Mouse (Mus musculus): ENCODE data around the gene Trem1.

The Trem1 gene

GRCm38 (mm10) chr17:48232518-48232917 lies at the start of gene Trem1:
TSS of gene Trem1 (plus strand) at chr17:48232768.
- no peak for DNase-seq

- DNase-seq, result no peak
Measured at GRCm38 (mm10) chr17:48185252-48185651, 47.3 kb upstream of the Trem1 start.

- DNase-seq, result no peak
Measured at GRCm38 (mm10) chr17:48192366-48192765, 40.2 kb upstream of the Trem1 start.

GRCm38 (mm10) chr17:48203086-48203485 lies 29.5 kb upstream of the Trem1 start:
- no peak for DNase-seq

- no peak for DNase-seq
Measured at GRCm38 (mm10) chr17:48212596-48212995, 20.0 kb upstream of the Trem1 start.

- no peak for DNase-seq
Measured at GRCm38 (mm10) chr17:48213511-48213910, 19.1 kb upstream of the Trem1 start.

- DNase-seq, result no peak
Measured at GRCm38 (mm10) chr17:48215429-48215828, 17.1 kb upstream of the Trem1 start.

- DNase-seq, result no peak
Measured at GRCm38 (mm10) chr17:48230680-48231079, 1.9 kb upstream of the Trem1 start.

- no peak for DNase-seq
Measured at GRCm38 (mm10) chr17:48233789-48234188, 1.2 kb downstream of the Trem1 start.

- no peak for DNase-seq
Measured at GRCm38 (mm10) chr17:48234550-48234949, 2.0 kb downstream of the Trem1 start.

- DNase-seq, result no peak
Measured at GRCm38 (mm10) chr17:48235773-48236370, 3.3 kb downstream of the Trem1 start.

GRCm38 (mm10) chr17:48237621-48238020 lies 5.1 kb downstream of the Trem1 start:
- no peak for DNase-seq

- DNase-seq, result no peak
Measured at GRCm38 (mm10) chr17:48247221-48247928, 14.8 kb downstream of the Trem1 start, which contains the start of gene Trem3. TSS of gene Trem3 (plus strand) at chr17:48247777.

GRCm38 (mm10) chr17:48249039-48249438 lies 16.5 kb downstream of the Trem1 start:
- no peak for DNase-seq

- DNase-seq, result no peak
Measured at GRCm38 (mm10) chr17:48249501-48249900, 16.9 kb downstream of the Trem1 start.

- no peak for DNase-seq
Measured at GRCm38 (mm10) chr17:48250631-48251030, 18.1 kb downstream of the Trem1 start.

- no peak for DNase-seq
Measured at GRCm38 (mm10) chr17:48256575-48256974, 24.0 kb downstream of the Trem1 start.

GRCm38 (mm10) chr17:48261868-48262267 lies 29.3 kb downstream of the Trem1 start:
- DNase-seq, result no peak

GRCm38 (mm10) chr17:48263741-48264362 lies 31.3 kb downstream of the Trem1 start, which contains the start of gene Treml4:
TSS of gene Treml4 (plus strand) at chr17:48264295.
- no peak for DNase-seq

GRCm38 (mm10) chr17:48264662-48265061 lies 32.1 kb downstream of the Trem1 start:
- DNase-seq, result no peak

- no peak for DNase-seq
Measured at GRCm38 (mm10) chr17:48266138-48266537, 33.6 kb downstream of the Trem1 start.

- no peak for DNase-seq
Measured at GRCm38 (mm10) chr17:48266610-48267304, 34.2 kb downstream of the Trem1 start.

- DNase-seq, result no peak
Measured at GRCm38 (mm10) chr17:48267591-48267990, 35.0 kb downstream of the Trem1 start.
